Mouse (Mus musculus) neutrophil, adult 5-6 weeks (primary cell): Measurements from ENCODE around the gene Gtf2a1l. TPM values are rescaled to one million over a fixed set of nuclear protein-coding genes. Genes with fewer than 3 reads are reported as not detected.

Source experiments
- ATAC-seq: fragments of 151-379, 151-347 bp; 2 replicates; pipeline ENCODE4 v1.8.0; 2017; ENCODE audit warnings: mild to moderate bottlenecking, moderate TSS enrichment; ENCODE audit not compliant: insufficient number of reproducible peaks, poor library complexity, low FRiP score, severe bottlenecking; ENCODE audit errors: extremely low read depth
- total RNA-seq: library from RNA; stranded (forward); fragments of 200-1000 nt; gene quantifications from 2 replicates; pipeline ENCODE4 v1.2.3, GENCODE M21; 2017

Gene Gtf2a1l
- total RNA-seq, 1 experiment from 2014 or later = 1.0 TPM

- ATAC-seq = peak; percentile 36; the same call in 1 of the 2 replicates
These were observed 16.4 kb upstream of the Gtf2a1l start for GRCm38 (mm10) chr17:88652010-88652409.

- peak; percentile 71; the same call in 1 of the 2 replicates for ATAC-seq
These were observed 15.6 kb upstream of the Gtf2a1l start for GRCm38 (mm10) chr17:88652702-88653374.

- ATAC-seq = no peak
These were observed 15.1 kb upstream of the Gtf2a1l start for GRCm38 (mm10) chr17:88653375-88653769.

GRCm38 (mm10) chr17:88658510-88658909 lies 9.9 kb upstream of the Gtf2a1l start:
- ATAC-seq = no peak

DNA sequence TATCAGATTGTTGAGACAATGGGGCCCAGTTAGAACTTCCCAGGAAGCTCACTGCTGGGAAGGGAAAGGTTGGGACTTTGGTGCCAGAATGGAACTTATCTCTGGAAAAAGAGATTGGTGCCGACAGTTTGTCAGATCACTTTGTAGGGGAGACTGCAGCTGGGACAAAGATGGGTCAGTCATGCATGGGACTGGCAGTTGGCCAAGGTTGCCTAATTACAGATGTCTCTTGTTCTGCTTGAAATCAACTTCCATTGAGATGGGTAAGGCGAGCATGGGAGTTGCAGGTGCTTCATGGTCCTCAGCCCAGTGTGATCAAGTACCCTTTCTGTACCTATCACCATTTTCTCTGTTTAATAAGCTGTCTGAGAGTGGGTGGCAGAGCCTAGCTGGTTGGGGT lies 2.4 kb upstream of the Gtf2a1l start:
- no peak for ATAC-seq

- no peak for ATAC-seq
These were observed 1.5 kb downstream of the Gtf2a1l start for GRCm38 (mm10) chr17:88669921-88670320.

GRCm38 (mm10) chr17:88670800-88671199 lies 2.3 kb downstream of the Gtf2a1l start:
- no peak for ATAC-seq

DNA sequence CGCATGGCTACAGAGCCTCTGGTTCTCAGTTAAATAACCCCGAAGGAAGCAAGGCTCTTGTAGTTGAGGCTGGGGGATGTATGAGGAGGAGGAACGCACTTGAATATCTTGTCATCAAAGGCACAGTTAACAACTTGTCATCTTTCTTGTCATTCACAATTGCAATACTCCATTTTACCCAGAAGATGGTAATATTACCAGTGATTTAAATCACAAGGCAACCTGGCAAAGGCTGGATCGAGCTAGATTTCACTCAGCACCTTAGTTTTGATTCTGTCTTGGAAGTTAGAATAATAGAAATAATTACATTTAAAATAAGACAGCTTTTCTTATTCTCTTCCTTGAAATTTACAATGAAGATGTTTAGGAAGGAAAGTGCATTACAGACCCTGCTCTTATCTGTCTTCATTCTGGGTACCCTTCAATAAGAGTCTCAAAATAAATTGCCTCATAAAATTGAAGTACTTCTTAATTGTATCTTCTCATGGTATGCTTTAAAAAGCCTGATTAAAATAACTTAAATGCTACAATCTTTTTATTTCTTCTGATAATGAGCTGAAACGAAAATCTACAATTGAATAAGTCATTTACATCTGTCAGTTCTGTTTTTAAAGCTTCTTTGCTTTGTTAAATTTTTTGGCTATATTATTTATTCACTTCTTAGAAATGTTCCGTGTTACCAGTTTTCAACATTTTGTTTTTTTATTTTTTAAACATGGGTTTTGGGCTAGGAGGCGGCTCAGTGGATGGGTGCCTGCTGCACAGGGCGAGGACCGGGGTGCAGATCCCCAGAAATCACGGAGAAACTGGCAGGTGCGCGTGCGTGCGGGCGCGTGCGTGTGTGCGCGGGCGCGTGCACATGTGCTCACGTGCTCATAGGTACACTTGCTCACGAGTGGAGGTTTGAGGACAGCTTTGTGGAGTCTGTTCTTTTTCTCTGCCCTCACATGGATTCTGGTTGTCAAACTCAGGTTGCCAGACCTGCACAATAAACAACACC lies 7.2 kb downstream of the Gtf2a1l start:
- ATAC-seq = no peak

GRCm38 (mm10) chr17:88688226-88688625 lies 19.8 kb downstream of the Gtf2a1l start:
- ATAC-seq = no peak

GRCm38 (mm10) chr17:88696656-88697333 lies 28.3 kb downstream of the Gtf2a1l start:
- no peak for ATAC-seq

DNA sequence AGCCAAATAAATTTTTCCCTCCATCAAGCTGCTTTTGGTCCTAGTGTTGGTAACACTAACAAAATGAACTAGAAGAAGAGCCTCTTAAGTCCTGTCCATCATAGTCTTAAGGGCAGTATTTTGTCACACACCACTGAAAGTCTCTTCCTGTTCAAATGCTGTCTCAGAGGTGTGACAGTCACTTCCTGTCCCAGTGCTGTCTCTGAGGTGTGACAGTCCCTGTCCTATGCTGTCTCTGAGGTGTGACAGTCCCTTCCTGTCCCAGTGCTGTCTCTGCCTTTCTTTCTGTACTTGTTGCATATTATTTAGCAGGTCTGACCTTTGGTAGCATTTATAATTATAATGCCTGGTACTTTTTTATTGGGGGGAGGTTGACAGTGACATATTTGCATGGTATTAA lies 32.4 kb downstream of the Gtf2a1l start:
- ATAC-seq = peak; percentile 78

GRCm38 (mm10) chr17:88702345-88702744 lies 33.9 kb downstream of the Gtf2a1l start:
- no peak for ATAC-seq

DNA sequence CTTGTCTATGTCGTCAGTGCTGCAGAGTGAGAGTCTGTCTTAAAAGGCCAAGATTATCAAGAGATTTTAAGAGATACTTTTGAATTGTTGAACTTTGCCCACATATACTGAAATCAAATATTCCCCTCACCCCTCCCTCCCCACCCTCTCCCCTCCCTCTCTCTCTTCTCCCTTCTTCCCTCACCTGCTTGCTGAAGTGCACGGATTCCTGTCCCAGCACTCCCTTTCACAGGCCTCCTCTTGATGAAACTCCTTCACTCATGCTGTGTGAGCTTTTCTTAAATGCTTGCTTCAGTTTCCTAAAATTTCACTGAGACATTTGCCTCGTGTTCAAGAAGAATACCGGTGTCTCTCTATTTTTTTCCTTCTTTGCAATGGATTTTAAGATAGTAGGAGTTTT lies 34.7 kb downstream of the Gtf2a1l start:
- ATAC-seq = no peak

GRCm38 (mm10) chr17:88706231-88706649 lies 37.8 kb downstream of the Gtf2a1l start:
- no peak for ATAC-seq

GRCm38 (mm10) chr17:88749646-88750045 lies 81.2 kb downstream of the Gtf2a1l start:
- ATAC-seq = no peak

- ATAC-seq = peak; percentile 31
These were observed 84.5 kb downstream of the Gtf2a1l start for GRCm38 (mm10) chr17:88752827-88753471.

- no peak for ATAC-seq
These were observed 85.0 kb downstream of the Gtf2a1l start for GRCm38 (mm10) chr17:88753472-88753857.

DNA sequence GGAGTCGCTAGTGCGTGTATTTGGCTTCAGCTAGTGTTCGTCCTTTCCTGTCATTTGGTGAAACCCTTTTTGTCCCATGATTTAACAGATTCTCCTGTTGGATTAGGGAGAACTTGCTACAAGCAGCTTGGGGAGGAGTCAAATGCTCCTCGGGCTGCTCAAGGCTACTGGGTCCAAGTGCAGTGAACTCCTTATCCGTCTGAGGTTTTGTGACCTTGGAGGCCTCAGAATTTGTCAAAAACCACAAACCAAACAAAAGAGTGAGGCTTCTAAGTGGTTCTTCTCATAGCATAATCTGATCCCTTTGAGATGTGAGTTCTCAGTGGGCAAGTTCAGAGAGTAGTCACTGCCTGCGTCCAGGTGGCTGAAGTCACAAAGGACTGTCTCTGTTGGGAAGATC lies 87.3 kb downstream of the Gtf2a1l start:
- ATAC-seq = no peak

DNA sequence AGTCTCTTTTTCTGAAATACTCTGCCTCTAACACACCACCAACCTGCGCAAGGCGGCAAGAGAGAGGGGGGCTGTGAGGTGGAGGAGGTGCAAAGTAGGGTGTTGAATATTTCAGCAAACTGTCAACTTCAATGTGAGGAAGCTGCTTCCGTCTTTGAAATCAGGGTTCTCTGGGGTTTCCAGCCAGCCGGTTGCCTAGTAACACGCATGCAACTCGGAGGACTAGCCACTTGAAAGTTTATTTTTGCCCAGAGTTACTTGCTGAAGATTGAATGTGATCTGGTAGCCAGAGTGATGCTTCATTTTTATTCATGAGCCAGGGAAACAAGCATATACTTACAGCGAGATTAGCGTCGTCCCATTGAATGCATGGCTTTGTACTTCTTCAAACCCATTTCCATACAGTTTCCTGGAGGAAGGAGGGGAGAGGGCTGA lies 89.6 kb downstream of the Gtf2a1l start:
- peak; percentile 21; the same call in 1 of the 2 replicates for ATAC-seq
